Mouse (Mus musculus) spleen, embryonic (tissue): Measurements from ENCODE around the gene Anln.
"Not testable (repeated sequence)": the region's sequence is repeated elsewhere in the genome, so short reads cannot be mapped to it uniquely, and the experiment has no call there.

Experiments
- CTCF ChIA-PET: fragments of 350-600 bp; sonication (Branson Sonifier 250); formaldehyde crosslinking; loops from one replicate; lab custom pipeline; 2022; lab: Charles Lee

Anln gene

DNA sequence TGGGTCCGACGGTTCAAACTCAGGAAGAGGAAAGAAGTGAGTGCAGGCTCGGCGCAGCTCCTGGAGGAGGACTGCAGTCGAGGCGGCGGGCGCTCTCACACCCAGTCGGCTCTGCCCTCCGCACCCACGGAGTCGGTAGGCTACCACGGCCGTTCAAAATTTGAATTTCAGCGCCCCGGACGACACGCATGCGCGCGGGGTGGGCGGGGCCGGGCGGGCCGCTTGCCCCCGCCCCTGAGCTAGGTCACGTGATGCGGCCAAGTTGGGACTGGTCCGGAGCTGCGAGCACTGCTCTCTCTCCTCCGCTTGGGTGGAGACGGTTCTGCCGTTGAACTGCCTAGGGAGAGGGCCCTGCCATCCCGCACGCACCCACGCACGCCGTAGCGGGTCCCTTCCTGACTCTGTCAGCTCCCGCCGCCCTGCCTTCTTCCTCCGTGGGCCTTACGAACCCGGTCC lies at the start of gene Anln:
Gene Anln (minus strand): TSS at position 168 of the 456 bp plus-strand sequence.
- CTCF ChIA-PET = no interaction called here

DNA sequence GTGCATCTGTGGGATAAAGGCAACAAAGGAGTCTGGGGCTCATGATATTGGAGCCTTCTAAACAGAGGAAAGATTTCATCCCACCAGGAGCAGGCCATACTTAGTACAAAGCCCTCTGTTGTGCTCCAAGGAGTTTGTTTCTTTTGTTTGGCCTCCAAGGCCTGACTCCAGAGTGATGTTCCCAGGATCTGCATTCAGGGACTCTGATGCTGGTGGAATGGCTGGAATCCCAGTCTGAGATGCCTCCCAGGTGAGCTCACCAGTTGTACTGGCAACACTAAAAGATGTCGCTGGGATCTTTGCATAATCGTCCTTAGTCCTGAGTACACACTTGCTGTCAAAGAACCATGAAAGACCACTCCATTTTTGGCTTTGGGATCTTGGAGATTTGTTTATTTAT lies 45.1 kb upstream of the Anln start:
- CTCF ChIA-PET = no interaction called here

DNA sequence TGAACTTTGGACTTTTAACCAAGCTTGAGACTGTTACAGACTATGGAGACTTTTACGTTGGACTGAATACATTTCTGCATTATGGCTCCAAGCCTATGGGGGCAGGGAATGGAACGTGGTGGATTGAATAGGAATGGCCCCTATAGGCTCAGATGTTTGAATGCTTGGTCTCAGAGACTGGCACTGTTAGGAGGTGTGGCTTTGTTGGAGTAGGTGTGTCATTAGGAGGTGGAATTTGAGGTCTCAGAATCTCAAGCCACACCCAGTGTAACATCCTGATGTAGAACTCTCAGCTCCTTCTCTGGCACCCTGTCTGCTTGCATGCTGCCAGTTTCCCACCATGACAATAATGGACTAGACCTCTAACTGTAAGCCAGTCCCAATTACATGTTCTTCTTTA lies 44.2 kb upstream of the Anln start:
- CTCF ChIA-PET = no interaction called here

DNA sequence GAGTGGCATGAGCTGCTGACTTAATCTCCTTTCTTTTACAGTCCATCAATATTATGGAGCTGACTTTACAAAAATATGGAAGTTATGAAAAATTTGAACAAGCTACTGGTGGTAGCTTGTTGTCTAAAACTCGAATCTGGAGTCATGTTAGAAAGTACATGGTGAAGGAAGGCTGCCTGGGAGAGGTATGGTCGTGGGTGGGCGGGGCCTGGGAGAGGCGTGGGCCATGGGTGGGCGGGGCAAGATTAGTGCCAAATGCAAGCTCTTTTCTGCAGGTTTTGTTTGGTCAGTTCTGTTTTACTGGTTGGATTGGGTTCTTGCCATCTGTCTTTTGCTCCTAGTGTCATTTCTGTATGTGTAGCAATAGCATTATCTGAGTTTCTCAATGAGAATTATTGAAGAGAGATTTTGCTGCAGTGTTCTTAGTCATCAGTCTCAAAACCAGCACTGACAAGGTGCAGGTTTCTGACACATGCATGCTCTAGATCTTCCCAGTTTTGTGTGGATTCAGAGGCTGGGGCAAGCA lies 41.4 kb upstream of the Anln start:
- CTCF ChIA-PET = interaction anchor here (0.7 kb wide), 1 partner anchor 20 kb away, joined by 3 read pairs; no protein-coding TSS in a partner anchor

DNA sequence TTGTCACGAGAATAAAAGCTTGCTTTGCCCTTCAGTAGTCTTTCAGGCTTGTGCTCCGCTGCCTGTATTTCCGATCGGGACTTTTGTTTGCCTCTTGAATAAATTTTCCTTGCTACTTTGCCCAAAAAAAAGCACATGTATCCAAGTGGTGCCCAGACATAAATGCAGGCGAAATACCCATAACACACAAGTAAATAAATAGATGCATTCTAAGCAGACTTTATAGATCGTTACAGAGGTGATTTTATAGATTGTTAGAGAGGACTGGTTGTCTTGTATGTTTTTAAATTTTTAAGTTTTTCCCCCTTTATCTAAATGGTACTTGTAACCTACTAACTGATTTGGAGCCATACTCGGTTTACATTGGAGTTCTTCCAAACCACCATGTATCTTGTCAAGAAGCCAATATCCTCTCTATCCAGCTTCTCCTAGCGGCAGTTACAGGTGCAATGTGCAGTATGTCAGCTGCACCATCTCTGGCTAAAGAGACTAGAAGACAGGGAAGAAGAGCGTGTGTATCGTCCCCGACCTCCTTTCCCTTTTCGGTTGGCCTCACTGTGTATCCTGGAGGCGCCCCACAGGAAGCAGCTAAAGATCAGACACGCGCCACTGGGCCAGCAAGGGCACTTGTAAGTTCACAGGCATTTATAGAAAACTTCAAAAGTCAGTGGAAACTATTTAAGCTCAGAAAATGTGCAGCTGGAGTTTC lies 40.7 kb upstream of the Anln start:
- CTCF ChIA-PET = interaction anchor here (0.7 kb wide), 1 partner anchor 19 kb away, joined by 3 read pairs; no protein-coding TSS in a partner anchor

DNA sequence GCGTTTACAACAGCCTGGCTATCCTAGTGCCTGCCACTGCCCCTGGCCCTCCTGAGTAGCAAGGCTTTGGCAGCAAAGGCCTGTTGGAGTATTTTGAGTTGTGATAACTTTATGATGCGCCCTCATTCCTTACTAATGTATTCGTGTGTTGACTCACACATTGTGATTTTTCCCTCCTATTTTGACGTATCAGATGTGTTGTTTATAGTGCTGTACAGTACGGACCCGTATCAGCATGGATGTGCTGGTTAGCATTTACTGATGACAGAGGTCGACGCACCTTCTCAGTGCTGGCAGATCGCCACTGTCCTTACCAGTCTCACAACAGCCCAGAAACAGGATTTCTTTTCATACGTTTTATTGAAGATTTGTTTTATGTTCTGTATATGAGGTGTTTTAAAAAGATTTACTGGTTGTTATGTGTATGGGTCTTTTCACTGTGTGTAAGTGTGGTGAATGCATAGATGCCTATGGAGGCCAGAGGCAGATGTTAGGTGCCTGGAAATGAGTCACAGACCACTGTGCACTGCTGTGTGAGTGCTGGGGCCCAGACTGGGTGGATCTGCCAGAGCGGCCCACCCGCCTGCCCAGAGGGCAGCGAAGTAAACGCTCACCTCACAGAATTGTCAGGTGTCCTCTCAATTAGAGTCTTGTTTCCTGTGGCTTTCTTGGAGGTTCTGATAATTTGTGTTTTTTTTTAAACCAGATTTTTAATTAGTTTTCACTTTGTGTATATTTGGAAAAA lies 39.9 kb upstream of the Anln start:
- CTCF ChIA-PET = no interaction called here

DNA sequence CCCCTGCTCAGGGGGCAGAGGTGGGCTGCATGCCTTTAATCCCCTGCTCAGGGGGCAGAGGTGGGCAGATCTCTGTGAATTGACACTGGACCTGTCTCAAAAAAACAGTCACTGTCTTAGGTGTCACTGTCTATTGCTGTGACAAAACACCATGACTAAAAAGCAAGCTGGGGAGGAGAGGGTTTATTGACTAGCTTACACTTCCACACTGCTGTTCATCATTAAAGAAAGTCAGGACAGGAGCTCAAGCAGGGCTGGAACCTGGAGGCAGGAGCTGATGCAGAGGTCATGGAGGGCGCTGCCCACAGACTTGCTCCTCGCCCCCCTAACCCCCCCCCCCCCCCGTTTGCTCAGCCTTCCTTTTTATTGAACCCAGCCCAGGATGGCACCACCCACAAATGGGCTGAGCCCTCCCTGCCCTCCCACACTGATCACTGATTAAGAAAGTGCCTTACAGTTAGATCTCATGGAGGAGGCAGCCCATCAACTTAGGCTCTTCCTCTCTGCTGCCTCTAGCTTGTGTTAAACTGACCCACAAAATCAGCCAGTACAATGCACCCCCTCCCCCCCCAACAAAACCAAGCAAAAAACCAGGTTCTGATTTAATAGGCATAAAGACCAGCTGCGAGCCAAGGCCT lies 39.2 kb upstream of the Anln start:
- CTCF ChIA-PET = no interaction called here

DNA sequence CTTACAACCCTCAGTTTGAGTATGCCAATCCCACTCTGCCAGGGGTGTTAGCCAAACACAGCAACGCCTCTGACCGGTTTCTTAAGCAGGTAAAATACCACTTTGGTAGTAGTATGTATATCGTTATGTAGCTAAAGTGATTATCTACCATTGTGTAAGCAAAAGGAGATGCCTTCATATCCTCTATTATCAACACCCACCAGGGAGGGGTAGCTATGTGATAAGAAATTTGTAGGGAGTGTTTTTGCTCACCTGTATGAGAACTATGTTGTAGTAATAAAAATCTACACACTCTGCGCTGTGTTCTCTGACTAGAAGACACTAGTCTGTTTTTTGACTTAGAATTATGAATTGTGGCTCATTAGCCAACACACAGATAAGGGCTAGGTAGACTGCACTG lies 35.7 kb upstream of the Anln start:
- CTCF ChIA-PET = no interaction called here

DNA sequence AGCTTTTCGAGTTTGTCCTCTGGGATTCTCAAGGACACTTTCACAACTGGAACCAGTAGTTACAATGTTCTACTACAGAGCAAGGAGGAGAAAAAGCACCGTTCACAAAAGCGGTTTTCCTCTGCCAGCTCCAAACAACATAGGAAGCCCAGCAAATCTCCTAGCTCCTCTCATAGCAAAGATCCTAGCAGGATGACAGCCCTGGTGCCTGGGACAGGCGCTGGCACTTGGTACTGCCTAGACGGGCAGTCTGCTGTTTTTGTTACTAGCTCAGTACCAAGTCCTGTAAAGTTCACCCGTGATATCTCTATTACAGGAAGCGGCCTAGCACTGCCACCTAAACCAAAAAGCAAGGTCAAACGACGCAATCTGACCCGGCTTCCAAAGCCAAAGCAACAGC lies 35.2 kb upstream of the Anln start:
- CTCF ChIA-PET = no interaction called here

DNA sequence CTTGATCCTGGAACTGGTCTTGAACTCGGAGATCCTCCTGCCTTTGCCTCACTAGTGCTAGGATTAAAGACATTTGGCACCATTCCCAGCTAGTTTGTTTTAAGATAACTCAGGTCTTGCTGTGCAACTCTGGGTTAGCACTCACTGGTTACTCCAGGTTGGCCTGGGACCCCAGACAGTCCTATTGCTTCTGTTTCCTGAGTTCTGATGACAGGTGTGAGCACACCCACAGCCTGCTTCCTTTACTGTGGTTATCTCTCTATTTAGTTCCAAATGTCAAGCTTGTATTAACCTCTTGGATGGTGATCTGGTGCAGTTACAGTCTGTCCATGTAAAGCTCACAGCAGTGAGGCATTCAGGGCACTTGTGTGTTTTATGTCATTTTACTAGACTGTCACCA lies 34.5 kb upstream of the Anln start:
- CTCF ChIA-PET = no interaction called here

DNA sequence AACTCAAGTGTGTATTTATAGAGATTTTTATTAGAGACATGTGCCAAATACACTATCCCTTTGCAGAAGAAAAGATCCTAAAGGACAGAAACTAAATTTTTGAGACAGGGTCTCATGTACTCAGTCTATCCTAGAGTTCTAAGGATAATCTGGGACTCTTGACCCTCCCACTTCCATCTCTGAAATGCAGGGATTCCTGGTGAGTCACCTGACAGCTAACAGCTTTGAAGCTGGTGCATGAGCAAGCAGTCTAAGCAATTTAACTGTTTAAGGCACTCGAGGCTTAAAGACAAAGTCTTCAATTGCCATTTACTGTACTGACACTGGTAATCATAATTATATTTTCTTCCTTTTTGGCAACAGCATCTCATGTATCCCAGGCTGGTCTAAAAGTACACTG lies 33.6 kb upstream of the Anln start:
- CTCF ChIA-PET = interaction anchor here (0.7 kb wide), 1 partner anchor 919 kb away, joined by 3 read pairs; no protein-coding TSS in a partner anchor

DNA sequence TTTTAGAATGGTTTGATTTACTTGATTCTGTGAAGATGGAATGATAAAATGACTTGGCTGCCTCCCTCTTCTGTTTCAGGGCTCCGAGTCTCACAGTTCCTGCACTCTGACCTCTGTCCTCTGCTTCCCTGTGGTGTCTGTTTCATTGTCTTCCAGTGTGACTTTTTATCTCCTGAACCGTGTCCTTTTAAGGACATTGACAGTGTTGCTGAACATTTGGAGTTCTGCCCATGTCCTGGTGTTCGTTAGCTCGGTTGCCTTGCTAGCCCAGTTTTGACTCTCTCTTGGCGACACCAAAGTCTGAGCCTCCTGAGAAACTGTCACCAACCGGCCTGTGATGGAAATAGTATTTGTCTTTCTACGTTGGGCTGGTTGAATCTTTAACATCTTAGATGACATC lies 31.5 kb upstream of the Anln start:
- CTCF ChIA-PET = no interaction called here

DNA sequence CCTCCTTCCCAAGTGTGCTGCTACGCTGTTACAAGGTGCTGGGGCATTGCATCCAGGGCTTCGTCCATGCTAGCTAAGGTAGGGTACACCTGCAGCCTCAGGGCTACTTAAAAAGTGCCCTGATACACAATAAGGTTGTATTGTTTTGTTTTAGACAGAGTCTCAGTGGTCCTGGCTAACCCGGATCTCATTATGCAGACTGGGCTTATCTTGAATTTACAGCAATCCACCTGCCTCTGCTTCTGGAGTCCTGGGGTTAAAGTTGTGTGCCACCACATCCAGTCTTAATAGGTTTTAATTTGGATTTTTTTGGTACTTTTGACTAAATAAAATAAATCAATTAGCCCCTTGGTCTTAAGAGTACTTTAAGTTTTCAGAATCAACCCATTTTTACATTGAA lies 30.9 kb upstream of the Anln start:
- CTCF ChIA-PET = no interaction called here

DNA sequence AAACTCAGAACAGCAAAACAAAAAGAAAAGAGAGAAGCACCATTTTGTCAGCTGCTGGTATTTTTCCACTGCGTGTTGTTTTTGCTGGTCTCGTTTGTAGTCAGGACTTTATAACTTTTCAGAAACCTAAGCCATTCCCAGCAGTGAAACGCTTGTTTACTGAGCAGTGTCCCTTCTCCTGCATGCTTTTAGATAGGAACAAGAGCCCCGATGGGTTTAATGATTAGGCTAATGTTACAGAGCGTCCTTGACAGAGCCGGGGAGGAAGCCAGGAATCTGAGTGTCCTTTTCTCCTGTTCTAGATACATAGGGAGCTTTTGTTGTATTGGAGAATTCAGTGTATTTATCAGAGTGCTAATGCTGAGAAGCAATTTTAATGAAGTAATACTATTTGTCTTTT lies 28.6 kb upstream of the Anln start:
- CTCF ChIA-PET = no interaction called here

DNA sequence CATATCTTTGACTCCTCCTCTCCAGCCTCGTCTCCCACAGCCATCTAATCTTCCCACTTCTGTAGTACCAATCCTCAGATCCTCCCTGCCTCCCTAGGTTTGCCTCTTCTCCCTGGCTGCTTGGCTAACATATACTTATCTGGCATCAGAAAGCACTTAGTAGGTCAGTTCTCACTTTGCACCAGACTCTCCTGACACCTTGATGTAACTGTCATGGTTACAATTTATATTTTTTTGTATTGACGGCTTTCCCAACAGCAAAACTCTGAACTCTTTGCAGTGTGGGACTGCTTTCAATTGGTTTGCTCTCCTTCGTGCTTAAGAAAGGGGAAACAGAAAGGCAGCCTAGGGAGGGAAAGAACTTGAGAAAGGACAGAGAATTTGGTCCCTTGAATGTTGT lies 27.2 kb upstream of the Anln start:
- CTCF ChIA-PET = no interaction called here

DNA sequence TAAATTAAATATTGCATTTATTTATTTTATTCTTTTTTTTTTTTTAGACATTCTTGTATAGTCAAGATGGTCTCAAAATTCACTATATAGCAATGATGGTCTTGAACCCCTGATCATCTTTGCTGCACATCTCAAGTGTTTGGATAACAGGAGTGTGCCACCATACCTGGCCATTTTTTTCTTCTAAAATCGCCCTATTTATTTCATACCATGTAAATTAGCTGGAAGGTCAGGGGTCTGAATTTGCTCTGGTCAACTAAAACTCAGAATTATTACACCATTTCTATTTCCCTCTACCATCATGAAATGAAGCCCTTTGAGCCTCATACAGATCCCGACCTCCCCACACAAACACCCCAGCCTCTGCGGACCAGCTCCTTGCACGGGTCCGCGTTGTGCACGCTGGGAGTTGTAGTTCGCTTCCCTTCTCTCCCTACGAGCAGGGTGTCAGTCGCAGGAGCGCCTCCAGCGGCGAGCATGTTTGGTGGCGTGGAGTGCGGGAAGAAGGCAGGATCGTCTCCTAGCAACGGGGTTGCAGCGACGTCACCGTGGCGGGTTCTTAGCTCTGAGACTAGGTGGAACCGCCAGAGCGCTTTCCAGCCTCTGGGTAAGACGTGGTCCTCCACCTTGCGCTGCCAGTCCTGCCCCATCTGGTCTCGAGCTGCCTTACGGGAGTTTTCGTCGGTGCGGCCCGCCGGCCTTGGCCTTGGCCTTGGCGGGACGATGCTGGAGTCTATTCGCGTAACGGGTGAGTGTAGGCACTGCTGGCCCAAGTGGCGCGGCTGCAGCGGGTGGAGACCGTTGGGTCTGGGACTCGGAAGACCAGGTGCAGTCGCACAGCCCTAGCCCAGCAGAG lies 22.2 kb upstream of the Anln start, which contains the start of gene 9530077C05Rik:
Gene 9530077C05Rik (plus strand): TSS at position 512 of the 856 bp plus-strand sequence.
- CTCF ChIA-PET = interaction anchor here (1.2 kb wide), 1 partner anchor 16 kb away, joined by 3 read pairs; no protein-coding TSS in a partner anchor

DNA sequence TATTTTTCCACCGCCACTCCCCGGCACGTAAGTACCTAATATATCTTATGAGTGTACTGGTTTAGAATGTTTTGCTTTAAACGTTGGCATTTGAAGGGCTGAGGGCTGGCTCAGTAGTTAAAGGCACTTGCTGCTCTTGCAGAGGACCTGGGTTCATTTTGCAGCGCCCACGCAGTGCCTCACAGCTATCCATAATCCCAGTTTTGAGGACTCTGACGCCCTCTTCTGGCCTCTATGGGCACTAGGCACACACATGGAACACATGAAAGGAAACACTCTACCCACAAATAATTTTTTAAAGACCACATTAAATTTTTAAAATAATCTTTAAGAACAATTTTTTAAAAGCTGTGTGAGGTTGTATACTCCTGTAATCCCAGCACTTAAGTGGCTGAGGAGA lies 20.5 kb upstream of the Anln start:
- CTCF ChIA-PET = no interaction called here

DNA sequence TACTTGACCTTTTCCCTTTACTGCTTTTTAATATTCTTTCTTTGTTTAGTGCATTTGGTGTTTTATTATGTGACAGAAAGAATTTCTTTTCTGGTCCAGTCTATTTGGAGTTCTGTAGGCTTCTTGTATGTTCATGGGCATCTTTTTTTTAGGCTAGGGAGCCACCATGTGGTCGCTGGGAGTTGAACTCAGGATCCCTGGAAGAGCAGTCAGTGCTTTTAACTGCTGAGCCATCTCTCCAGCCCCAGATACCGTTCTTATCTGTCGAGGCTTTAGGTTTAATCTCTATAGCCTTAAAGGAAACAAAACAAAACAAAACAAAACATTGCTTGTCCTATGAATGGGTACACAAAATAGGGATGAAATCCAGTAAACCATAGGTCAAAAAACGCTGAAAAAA lies 19.4 kb upstream of the Anln start:
- CTCF ChIA-PET = interaction anchor here (0.6 to 0.7 kb wide), 2 partner anchors 250 to 434 kb away, joined by 3 to 4 read pairs; no protein-coding TSS in a partner anchor

DNA sequence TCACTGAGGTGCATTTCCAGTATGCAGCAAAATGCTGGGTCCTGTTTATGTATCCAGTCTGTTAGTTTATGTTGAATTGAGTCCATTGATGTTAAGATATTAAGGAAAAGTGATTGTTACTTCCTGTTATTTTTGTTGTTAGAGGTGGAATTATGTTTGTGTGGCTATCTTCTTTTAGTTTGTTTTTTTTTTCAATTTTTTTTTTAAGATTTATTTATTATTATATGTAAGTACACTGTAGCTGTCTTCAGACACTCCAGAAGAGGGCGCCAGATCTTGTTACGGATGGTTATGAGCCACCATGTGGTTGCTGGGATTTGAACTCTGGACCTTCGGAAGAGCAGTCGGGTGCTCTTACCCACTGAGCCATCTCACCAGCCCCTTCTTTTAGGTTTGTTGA lies 18.6 kb upstream of the Anln start:
- CTCF ChIA-PET = not testable (repeated sequence)

DNA sequence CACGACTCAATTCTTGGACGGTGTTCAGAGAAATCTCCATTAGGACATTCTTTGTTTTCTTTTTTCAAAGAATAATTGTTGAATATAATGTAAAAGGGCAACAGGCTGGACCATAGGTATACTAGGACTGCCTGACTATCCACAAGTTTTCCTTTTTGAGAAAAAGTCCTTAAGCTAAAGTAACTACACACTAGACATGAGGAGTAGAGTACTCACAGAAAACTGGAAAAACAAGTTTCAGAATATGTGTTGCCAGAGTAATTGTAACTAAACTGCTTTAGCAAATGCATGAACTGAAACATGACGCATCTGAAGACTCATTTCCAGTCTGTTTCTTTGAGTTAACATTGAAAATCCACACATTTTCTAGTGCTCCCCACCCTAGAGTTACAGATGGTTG lies 16.4 kb upstream of the Anln start:
- CTCF ChIA-PET = interaction anchor here (0.6 kb wide), 1 partner anchor 1040 kb away, joined by 3 read pairs; no protein-coding TSS in a partner anchor

DNA sequence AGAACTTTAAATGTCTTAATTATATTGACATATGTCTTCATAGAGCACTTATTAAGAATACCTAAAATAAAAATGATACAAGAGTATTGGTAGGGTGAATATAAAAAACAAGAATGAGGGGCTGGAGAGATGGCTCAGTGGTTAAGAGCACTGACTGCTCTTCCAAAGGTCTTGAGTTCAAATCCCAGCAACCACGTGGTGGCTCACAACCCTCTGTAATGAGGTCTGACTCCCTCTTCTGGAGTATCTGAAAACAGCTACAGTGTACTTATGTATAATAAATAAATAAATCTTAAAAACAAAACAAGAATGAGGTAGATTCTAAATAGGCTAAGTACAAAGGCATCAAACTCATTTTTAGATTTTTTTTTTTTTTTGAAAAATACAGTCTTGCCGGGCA lies 14.5 kb upstream of the Anln start:
- CTCF ChIA-PET = not testable (repeated sequence)
